Mouse (Mus musculus) cerebellum, adult 9-11 months (tissue): ENCODE data around the gene Rgs6.

Experiments used
- DNase-seq: peaks from one replicate; pipeline ENCODE4 v3.0.0; 2022

Rgs6 gene

GRCm38 (mm10) chr12:83100413-83100812, 512.3 kb downstream of the Rgs6 start:
- DNase-seq: no peak

- no peak for DNase-seq
Measured at GRCm38 (mm10) chr12:83100848-83101247, 512.8 kb downstream of the Rgs6 start.

- DNase-seq: no peak
Measured at GRCm38 (mm10) chr12:83105514-83106119, 517.5 kb downstream of the Rgs6 start.

GRCm38 (mm10) chr12:83106120-83106517, 518.0 kb downstream of the Rgs6 start:
- no peak for DNase-seq

GRCm38 (mm10) chr12:83109486-83109885, 521.4 kb downstream of the Rgs6 start:
- no peak for DNase-seq

- peak; percentile 93 for DNase-seq
Measured at GRCm38 (mm10) chr12:83109891-83110630, 522.0 kb downstream of the Rgs6 start.

GRCm38 (mm10) chr12:83110711-83111110, 522.6 kb downstream of the Rgs6 start:
- peak; percentile 31 for DNase-seq

GRCm38 (mm10) chr12:83112283-83112682, 524.2 kb downstream of the Rgs6 start:
- DNase-seq: peak; percentile 72

GRCm38 (mm10) chr12:83112901-83113628, 525.0 kb downstream of the Rgs6 start:
- DNase-seq: peak; percentile 35

- DNase-seq: peak; percentile 69
Measured at GRCm38 (mm10) chr12:83113971-83114370, 525.9 kb downstream of the Rgs6 start.

- DNase-seq: peak; percentile 79
Measured at GRCm38 (mm10) chr12:83114396-83115053, 526.4 kb downstream of the Rgs6 start.

GRCm38 (mm10) chr12:83124111-83124510, 536.0 kb downstream of the Rgs6 start:
- no peak for DNase-seq

GRCm38 (mm10) chr12:83125284-83125683, 537.2 kb downstream of the Rgs6 start:
- no peak for DNase-seq

- DNase-seq: no peak
Measured at GRCm38 (mm10) chr12:83126923-83127322, 538.8 kb downstream of the Rgs6 start.

- no peak for DNase-seq
Measured at GRCm38 (mm10) chr12:83127955-83128354, 539.9 kb downstream of the Rgs6 start.

GRCm38 (mm10) chr12:83128606-83129005, 540.5 kb downstream of the Rgs6 start:
- DNase-seq: no peak

- no peak for DNase-seq
Measured at GRCm38 (mm10) chr12:83131405-83131804, 543.3 kb downstream of the Rgs6 start.

- DNase-seq: peak; percentile 59
Measured at GRCm38 (mm10) chr12:83133827-83134226, 545.7 kb downstream of the Rgs6 start.

GRCm38 (mm10) chr12:83136031-83136430, 547.9 kb downstream of the Rgs6 start:
- DNase-seq: no peak

GRCm38 (mm10) chr12:83136460-83136859, 548.4 kb downstream of the Rgs6 start:
- no peak for DNase-seq

GRCm38 (mm10) chr12:83137001-83137400, 548.9 kb downstream of the Rgs6 start:
- no peak for DNase-seq

GRCm38 (mm10) chr12:83141164-83141563, 553.1 kb downstream of the Rgs6 start:
- DNase-seq: no peak

GRCm38 (mm10) chr12:83142507-83142906, 554.4 kb downstream of the Rgs6 start:
- DNase-seq: no peak
